Mouse (Mus musculus): ENCODE results near the gene Rsl1d1. TPM values are rescaled to one million over a fixed set of nuclear protein-coding genes. Genes with fewer than 3 reads are reported as not detected.
"Not testable (repeated sequence)": the region's sequence is repeated elsewhere in the genome, so short reads cannot be mapped to it uniquely, and the experiment has no call there.

Gene Rsl1d1
- total RNA-seq, 2 experiments from 2014 or later, result 64.1 to 66.7 TPM

DNA sequence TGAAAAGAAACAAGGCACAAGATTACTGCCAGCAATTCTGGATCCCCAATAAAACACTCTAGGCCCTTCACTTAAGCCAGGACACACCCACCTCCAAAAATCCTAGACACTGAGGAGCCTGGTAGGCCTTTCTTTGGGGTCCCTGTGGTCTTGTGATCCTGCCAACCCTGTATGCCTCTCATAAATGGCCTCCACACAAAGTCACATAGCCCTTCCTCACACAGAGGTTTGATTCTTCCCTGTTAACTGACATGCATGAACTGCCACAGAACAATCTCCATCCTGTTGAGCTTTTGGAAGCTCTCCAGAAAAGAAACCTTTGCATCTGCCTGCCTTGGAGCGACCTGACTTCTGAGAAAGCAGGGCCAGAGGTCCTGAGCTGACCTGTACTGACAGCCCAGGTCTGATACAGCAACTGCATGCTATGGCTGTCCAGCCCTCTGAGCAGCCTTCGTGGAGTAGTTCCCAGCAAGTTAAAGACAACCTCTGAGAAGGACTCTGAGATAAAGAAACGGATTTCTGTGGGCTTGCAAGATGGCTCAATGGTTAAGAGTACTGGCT, 38.4 kb downstream of the Rsl1d1 start:
- DNase-seq, result no peak

DNA sequence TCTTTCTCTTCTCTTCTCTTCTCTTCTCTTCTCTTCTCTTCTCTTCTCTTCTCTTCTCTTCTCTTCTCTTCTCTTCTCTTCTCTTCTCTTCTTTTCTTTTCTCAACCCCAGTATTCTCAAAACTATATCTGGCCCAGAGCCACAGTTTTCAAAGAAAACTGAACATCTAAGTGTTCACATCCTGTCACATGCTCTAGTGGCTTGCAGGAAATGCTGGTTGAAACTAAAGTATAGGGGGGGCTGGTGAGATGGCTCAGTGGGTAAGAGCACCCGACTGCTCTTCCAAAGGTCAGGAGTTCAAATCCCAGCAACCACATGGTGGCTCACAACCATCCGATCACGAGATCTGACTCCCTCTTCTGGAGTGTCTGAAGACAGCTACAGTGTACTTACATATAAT, 45.4 kb downstream of the Rsl1d1 start:
- DNase-seq, result not testable (repeated sequence)

DNA sequence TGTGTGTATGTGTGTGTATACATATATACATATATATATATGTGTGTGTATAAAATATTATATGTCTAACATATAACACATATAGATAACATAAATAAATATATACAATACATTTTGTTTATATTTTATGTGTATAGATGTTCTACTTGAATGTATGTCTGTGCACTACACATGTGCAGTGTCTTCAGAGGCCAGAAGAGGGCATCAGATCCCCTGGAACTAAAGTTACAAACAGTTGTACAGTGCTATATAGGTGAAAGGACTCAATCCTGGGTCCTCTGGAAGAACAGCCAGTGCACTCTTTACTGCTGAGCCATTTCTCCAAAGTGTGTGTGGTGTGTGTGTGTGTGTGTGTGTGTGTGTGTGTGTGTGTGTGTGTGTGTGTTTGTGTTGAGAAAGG, 48.6 kb downstream of the Rsl1d1 start:
- no peak for DNase-seq

DNA sequence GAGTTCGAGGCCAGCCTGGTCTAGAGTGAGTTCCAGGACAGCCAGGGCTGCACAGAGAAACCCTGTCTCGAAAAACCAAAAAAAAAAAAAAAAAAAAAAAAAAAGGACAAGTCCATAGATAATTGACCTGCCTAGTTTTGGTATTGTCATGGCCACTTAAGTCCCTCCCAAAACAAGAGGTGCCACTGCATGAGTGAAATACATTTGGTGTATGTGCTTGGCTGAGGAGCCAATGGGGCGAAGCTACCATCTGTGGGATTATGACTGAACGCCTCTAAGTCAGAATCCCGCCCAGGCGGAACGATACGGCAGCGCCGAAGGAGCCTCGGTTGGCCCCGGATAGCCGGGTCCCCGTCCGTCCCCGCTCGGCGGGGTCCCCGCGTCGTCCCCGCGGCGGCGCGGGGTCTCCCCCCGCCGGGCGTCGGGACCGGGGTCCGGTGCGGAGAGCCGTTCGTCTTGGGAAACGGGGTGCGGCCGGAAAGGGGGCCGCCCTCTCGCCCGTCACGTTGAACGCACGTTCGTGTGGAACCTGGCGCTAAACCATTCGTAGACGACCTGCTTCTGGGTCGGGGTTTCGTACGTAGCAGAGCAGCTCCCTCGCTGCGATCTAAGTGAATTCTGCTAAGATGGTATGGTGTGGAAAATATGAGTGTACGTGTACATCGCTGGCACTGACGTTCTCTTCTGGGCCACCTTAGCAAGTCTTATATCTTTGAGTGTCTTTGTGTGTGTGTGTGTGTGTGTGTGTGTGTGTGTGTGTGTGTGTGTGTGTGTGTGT, 59.2 kb downstream of the Rsl1d1 start:
- peak; percentile 100 for DNase-seq

Small RNA genes within 50 kb of the gene (microRNA-seq; reads per million reads assigned to microRNA genes)
- 5.1 to 14.3 reads per million in 2 experiments for gene Gm23935

Other genes with a start within 250 kb of the Rsl1d1 start
- 10 to 100 TPM; 14.1 to 17.6 TPM for gene Snn, start 142.4 kb downstream of the Rsl1d1 start, total RNA-seq (2021)
- 10 to 100 TPM; 25.5 to 25.7 TPM for gene Litaf, start 137.2 kb downstream of the Rsl1d1 start, total RNA-seq (2021)
- 10 to 100 TPM in 1 of 2 experiments, 1 to 10 TPM in 1; 9.3 to 14.1 TPM for gene Txndc11, start 68.7 kb downstream of the Rsl1d1 start, total RNA-seq (2021)
- 10 to 100 TPM; 26.9 to 45.7 TPM for gene Zc3h7a, start 26.9 kb downstream of the Rsl1d1 start, total RNA-seq (2021)
- gene Gspt1, start 51.0 kb upstream of the Rsl1d1 start, total RNA-seq (2021), result 10 to 100 TPM; 69.9 to 73.9 TPM
- under 1 TPM in 1 of 2 experiments, not detected in 1; 0.31 TPM for gene Tnfrsf17, start 110.5 kb upstream of the Rsl1d1 start, total RNA-seq (2021)
- gene Snx29, start 119.6 kb upstream of the Rsl1d1 start, total RNA-seq (2021), result 10 to 100 TPM; 12.9 to 16.0 TPM

Data from gastrocnemius, postnatal 10 days (tissue).